Mouse (Mus musculus): ENCODE results near the gene Slc35d3.

Gene Slc35d3

GRCm38 (mm10) chr10:19835887-19836710 lies 15.2 kb downstream of the Slc35d3 start:
- DNase-seq (ENCODE audit: low read depth, low spot score) = no peak

- DNase-seq (ENCODE audit: low read depth, low spot score) = no peak
These were observed 17.0 kb downstream of the Slc35d3 start for GRCm38 (mm10) chr10:19834222-19834621.

- DNase-seq (ENCODE audit: low read depth, low spot score) = no peak
These were observed 20.0 kb downstream of the Slc35d3 start for GRCm38 (mm10) chr10:19831072-19831849.

- DNase-seq (ENCODE audit: low read depth, low spot score) = no peak
These were observed 30.3 kb downstream of the Slc35d3 start for GRCm38 (mm10) chr10:19820986-19821385.

GRCm38 (mm10) chr10:19818723-19819355 lies 32.4 kb downstream of the Slc35d3 start:
- no peak for DNase-seq (ENCODE audit: low read depth, low spot score)

- no peak for DNase-seq (ENCODE audit: low read depth, low spot score)
These were observed 35.9 kb downstream of the Slc35d3 start for GRCm38 (mm10) chr10:19815371-19815770.

- no peak for DNase-seq (ENCODE audit: low read depth, low spot score)
These were observed 39.7 kb downstream of the Slc35d3 start for GRCm38 (mm10) chr10:19811436-19812172.

- DNase-seq (ENCODE audit: low read depth, low spot score) = no peak
These were observed 46.5 kb downstream of the Slc35d3 start for GRCm38 (mm10) chr10:19804763-19805162.

GRCm38 (mm10) chr10:19802958-19803357 lies 48.3 kb downstream of the Slc35d3 start:
- DNase-seq (ENCODE audit: low read depth, low spot score) = no peak

All from c-Kit-negative CD71-positive TER-119-positive erythroid progenitor cells, embryonic 14.5 days (primary cell).